Mouse (Mus musculus): ENCODE results near the gene B3gnt9.

Gene B3gnt9

GRCm38 (mm10) chr8:105224413-105225271 lies 30.3 kb downstream of the B3gnt9 start, which contains the start of gene D230025D16Rik:
D230025D16Rik (plus strand) TSS chr8:105225145.
- peak; percentile 95 to 99 for DNase-seq (ENCODE audit: inconsistent age in 2 of 2, low spot score in 1 of 2)

GRCm38 (mm10) chr8:105223850-105224249 lies 31.1 kb downstream of the B3gnt9 start:
- peak; percentile 30 to 52 for DNase-seq (ENCODE audit: inconsistent age in 2 of 2, low spot score in 1 of 2)

- peak; percentile 18 to 76 for DNase-seq (ENCODE audit: inconsistent age in 2 of 2, low spot score in 1 of 2)
These were observed 36.9 kb downstream of the B3gnt9 start for GRCm38 (mm10) chr8:105217926-105218522.

GRCm38 (mm10) chr8:105214104-105214503 lies 40.8 kb downstream of the B3gnt9 start:
- no peak for DNase-seq (ENCODE audit: inconsistent age in 2 of 2, low spot score in 1 of 2)

- no peak for DNase-seq (ENCODE audit: inconsistent age in 2 of 2, low spot score in 1 of 2)
These were observed 45.5 kb downstream of the B3gnt9 start for GRCm38 (mm10) chr8:105209153-105210110.

- no peak for DNase-seq (ENCODE audit: inconsistent age in 2 of 2, low spot score in 1 of 2)
These were observed 47.2 kb downstream of the B3gnt9 start for GRCm38 (mm10) chr8:105207675-105208273.

GRCm38 (mm10) chr8:105206766-105207275 lies 48.1 kb downstream of the B3gnt9 start:
- no peak for DNase-seq (ENCODE audit: inconsistent age in 2 of 2, low spot score in 1 of 2)

GRCm38 (mm10) chr8:105205748-105206147 lies 49.2 kb downstream of the B3gnt9 start:
- no peak for DNase-seq (ENCODE audit: inconsistent age in 2 of 2, low spot score in 1 of 2)
